Mouse (Mus musculus): ENCODE measurements around the gene Ncam1. TPM values are rescaled to one million over a fixed set of nuclear protein-coding genes. Genes with fewer than 3 reads are reported as not detected.

Gene Ncam1
- polyA plus RNA-seq, 1 experiment, result 6.9 TPM

DNA sequence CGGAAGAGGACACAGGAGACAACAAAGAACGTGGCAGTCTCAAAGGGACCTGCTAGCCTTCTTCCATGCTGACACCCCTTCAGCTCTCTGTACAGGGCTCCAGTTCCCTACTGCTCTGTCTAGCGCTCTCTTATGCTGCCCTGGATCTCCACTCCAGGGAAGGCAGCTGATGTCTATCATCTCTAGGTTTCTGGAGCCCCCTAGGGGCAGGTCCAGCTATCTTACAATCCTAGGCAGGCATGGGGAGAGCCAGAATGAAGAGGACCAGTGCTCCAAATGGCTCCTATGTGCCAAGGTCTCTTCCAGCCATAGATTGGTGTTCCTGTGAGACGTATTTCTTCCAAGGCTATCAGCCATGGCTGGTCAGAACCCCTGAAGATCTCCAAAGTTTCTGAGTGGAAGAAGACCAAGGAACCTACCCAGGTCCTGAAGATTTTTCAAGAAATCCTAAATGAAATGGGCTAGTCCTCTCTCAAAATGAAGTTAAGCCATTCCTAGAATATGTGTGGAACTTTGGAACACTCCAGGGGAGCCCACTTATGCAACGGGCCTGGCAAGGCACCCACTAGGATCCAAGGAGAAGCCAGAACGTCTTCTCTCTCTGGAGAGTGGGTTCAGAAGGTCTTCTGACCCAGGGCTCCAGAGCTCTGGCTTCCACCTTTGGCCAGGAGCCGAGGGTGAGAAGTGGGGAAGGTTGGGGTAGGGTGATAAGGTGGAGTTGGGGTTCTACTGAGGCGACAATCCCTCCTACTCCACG, 290.7 kb downstream of the Ncam1 start:
- H3K4me1 ChIP-seq (ENCODE audit: control insufficient read depth, insufficient read depth, low read length), result no peaks in the 10 kb centered on the region
- no peak overlapping the region for H3K4me3 ChIP-seq (replicated peaks; ENCODE audit: control insufficient read depth, low read depth, low read length)
- WGBS, result 66% methylated on average over 9 of the region's 9 CpGs
- TF ChIP-seq POLR2A (IDR thresholded peaks at IDR 0.05; ENCODE audit: borderline replicate concordance, control insufficient read depth, low read depth, low read length) (no peak), CTCF (IDR thresholded peaks at IDR 0.05; ENCODE audit: control insufficient read depth, insufficient read depth, low read length) (no peak)
- no peak overlapping the region for H3K27ac ChIP-seq (ENCODE audit: control insufficient read depth, insufficient read depth, low read depth, low read length, poor library complexity)

DNA sequence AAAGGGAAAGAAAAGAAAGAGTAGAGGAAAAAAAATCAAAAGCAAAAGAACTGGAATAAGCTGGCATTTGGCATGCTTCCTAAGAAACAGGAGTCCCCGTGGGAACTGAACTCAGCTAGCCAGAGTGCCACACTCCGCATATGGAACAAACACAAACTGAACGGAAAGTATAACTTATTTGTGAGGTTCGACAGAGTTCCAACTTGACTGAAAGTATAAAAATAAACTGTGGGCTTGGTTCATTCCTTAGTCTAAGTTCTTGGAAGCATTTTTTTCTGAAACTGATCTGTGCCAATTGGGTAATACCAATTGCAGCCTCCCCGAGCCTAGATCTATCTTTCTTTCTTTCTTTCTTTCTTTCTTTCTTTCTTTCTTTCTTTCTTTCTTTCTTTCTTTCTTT, 294.1 kb downstream of the Ncam1 start:
- H3K4me1 ChIP-seq (ENCODE audit: control insufficient read depth, insufficient read depth, low read length), result no peaks in the 10 kb centered on the region
- no peak overlapping the region for H3K4me3 ChIP-seq (replicated peaks; ENCODE audit: control insufficient read depth, low read depth, low read length)
- no peak overlapping the region for H3K27ac ChIP-seq (ENCODE audit: control insufficient read depth, insufficient read depth, low read depth, low read length, poor library complexity)
- TF ChIP-seq POLR2A (IDR thresholded peaks at IDR 0.05; ENCODE audit: borderline replicate concordance, control insufficient read depth, low read depth, low read length) (no peak), CTCF (IDR thresholded peaks at IDR 0.05; ENCODE audit: control insufficient read depth, insufficient read depth, low read length) (no peak)
- WGBS, result 67% methylated on average over 5 of the region's 5 CpGs

DNA sequence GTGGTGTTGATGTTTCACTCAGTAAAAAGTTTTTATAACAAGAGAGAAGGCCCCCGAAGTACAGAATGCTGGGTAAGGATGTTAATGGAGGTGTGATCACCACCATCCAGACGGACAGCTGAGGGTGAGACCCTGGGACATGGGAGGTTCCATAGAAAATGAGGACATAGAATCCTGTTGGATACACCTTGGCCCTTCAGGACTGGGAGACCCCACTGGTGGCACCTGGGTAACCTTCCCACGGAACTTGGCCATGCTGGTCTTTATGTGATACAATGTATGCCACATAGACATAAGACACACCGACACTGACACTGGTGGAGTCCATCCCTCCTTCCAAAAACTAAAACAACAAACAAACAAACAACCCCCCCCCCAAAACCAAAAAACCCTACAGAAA, 296.5 kb downstream of the Ncam1 start:
- H3K4me1 ChIP-seq (ENCODE audit: control insufficient read depth, insufficient read depth, low read length), result no peaks in the 10 kb centered on the region
- H3K27ac ChIP-seq (ENCODE audit: control insufficient read depth, insufficient read depth, low read depth, low read length, poor library complexity), result no peak overlapping the region
- TF ChIP-seq POLR2A (IDR thresholded peaks at IDR 0.05; ENCODE audit: borderline replicate concordance, control insufficient read depth, low read depth, low read length), result no peak
- TF ChIP-seq CTCF (IDR thresholded peaks at IDR 0.05; ENCODE audit: control insufficient read depth, insufficient read depth, low read length), result no peak
- H3K4me3 ChIP-seq (replicated peaks; ENCODE audit: control insufficient read depth, low read depth, low read length), result no peak overlapping the region
- WGBS, result 82% methylated on average over 4 of the region's 4 CpGs

DNA sequence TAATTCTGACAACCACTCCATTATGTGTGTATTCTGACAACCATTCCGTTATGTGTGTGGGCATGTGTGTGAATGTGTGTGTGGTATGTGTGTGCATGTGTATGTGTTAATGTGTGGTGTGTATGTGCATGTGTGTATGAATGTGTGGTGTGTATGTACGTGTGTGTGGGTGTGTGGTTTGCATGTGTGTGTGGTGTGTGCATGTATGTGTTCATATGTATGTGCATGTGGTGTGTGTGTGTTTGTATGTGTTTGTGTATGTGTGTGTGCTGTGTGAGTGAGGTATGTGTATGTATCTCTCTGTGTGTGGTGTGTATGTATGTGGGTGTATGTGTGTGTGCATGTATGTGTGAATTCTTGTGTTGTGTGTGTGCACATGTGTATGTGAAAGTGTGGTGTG, 298.8 kb downstream of the Ncam1 start:
- 78% methylated on average over 2 of the region's 2 CpGs for WGBS
- no peak for TF ChIP-seq POLR2A (IDR thresholded peaks at IDR 0.05; ENCODE audit: borderline replicate concordance, control insufficient read depth, low read depth, low read length)
- TF ChIP-seq CTCF (IDR thresholded peaks at IDR 0.05; ENCODE audit: control insufficient read depth, insufficient read depth, low read length), result no peak
- Histone ChIP-seq H3K4me1 (ENCODE audit: control insufficient read depth, insufficient read depth, low read length) (no peaks in the 10 kb centered on the region), H3K4me3 (replicated peaks; ENCODE audit: control insufficient read depth, low read depth, low read length) (no peak overlapping the region), H3K27ac (ENCODE audit: control insufficient read depth, insufficient read depth, low read depth, low read length, poor library complexity) (no peak overlapping the region)

DNA sequence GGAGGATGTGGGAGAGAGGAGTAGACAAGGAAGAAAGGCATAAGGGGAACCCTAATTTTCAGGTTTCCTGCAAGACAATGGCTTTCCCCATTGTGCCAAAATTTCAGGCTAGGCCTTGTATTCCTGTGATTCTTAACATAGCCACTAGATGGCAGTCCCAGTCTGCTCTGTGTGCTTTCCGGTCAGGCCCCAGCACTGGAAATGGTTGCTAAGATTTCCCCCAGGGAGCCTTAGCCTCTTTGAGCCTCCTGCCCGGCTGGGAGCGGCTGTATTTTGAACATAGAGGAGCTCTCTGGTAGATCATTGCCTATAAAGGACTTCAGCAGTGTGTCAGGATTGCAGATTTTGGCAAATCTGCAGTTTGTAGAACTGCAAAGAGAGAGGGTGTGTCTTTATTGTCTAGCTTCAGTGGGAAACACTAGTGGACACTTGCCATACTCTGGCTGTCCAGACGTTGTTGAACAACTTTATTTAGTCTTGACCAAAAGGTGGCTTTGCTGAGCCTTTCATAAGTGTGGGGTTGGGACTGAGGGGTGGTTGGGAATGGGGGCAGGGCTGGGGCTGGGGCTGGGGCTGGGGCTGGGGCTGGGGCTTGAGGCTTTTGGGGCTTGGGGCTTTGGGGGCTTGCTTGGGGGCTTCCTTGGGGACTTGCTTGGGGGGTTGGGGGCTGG, 304.6 kb downstream of the Ncam1 start:
- no peak overlapping the region for H3K27ac ChIP-seq (ENCODE audit: control insufficient read depth, insufficient read depth, low read depth, low read length, poor library complexity)
- 9% methylated on average over 4 of the region's 4 CpGs for WGBS
- no peaks in the 10 kb centered on the region for H3K4me1 ChIP-seq (ENCODE audit: control insufficient read depth, insufficient read depth, low read length)
- TF ChIP-seq CTCF (IDR thresholded peaks at IDR 0.05; ENCODE audit: control insufficient read depth, insufficient read depth, low read length), result peak; percentile 73
- no peak for TF ChIP-seq POLR2A (IDR thresholded peaks at IDR 0.05; ENCODE audit: borderline replicate concordance, control insufficient read depth, low read depth, low read length)
- no peak overlapping the region for H3K4me3 ChIP-seq (replicated peaks; ENCODE audit: control insufficient read depth, low read depth, low read length)

DNA sequence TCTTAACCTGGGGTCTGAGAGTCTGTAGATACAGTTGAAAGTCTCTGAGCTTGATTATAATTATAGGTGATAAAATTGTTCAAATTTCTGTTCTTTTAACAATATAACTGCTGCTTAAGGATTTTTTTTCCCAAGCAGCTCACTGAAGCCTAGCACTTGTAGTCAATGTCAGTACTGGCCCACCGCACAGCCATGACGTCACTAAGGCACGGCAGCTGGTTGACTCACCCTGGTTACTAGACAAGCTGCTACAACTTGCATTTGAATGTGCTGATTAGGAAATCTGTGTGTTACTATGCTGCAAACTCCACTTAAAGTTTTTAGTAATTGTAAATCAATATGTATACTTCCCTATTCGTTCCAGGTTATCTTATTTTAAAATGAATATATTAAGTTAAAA, 308.1 kb downstream of the Ncam1 start:
- H3K27ac ChIP-seq (ENCODE audit: control insufficient read depth, insufficient read depth, low read depth, low read length, poor library complexity), result no peak overlapping the region

DNA sequence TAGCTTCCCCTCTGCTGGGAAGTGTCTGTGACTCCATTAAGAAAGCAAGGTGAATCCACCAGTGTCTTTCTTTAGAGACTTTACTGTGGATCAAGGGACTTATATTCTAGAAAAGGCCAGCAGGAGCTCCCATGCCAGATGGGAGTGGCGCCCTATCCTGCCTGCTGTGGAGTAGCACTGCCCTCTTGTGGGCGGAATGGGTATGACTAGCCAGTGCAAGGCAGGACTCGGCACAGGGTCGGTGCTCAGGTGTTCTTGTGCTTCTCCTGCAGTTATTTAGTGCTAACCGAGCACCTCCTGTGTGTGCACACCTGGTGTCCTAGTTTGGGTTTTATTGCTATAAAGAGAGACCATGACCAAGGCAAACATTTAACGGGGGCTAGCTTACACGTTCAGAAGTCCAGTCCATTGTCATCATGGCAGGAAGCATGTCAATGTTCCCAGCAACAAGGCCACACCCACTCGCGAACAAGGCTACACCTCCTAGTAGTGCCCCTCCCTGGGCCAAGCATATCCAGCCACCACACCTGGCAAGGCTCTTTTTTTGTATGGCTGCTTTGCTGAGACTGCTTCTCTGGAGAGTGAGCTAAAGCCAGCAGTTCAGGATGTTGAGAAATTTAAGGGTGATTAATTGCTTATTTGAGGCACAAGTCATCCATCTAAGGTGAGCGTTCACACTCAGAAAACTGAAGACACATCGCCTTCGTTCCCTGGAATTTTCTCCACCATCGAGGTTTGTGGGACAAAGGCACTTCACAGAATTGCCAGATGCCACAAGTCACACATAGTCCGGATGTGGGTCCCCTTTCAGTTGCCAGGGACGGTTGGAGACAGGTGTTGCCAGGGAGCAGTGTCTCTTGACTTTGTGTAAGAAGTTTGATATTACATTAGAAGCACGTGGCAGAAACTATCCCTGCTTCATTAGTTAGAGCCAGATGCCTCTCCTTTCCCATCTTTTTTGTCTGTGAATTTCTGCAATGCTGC, 309.5 kb downstream of the Ncam1 start:
- Histone ChIP-seq H3K4me1 (ENCODE audit: control insufficient read depth, insufficient read depth, low read length) (no peaks in the 10 kb centered on the region), H3K27ac (ENCODE audit: control insufficient read depth, insufficient read depth, low read depth, low read length, poor library complexity) (no peak overlapping the region), H3K4me3 (replicated peaks; ENCODE audit: control insufficient read depth, low read depth, low read length) (no peak overlapping the region)
- TF ChIP-seq CTCF (IDR thresholded peaks at IDR 0.05; ENCODE audit: control insufficient read depth, insufficient read depth, low read length), result peak; percentile 96
- TF ChIP-seq POLR2A (IDR thresholded peaks at IDR 0.05; ENCODE audit: borderline replicate concordance, control insufficient read depth, low read depth, low read length), result no peak
- 24% methylated on average over 16 of the region's 16 CpGs for WGBS

More for the DNA sequence above, 308.1 kb downstream of the Ncam1 start:
- Histone ChIP-seq H3K4me3 (replicated peaks; ENCODE audit: control insufficient read depth, low read depth, low read length) (no peak overlapping the region), H3K4me1 (ENCODE audit: control insufficient read depth, insufficient read depth, low read length) (no peaks in the 10 kb centered on the region)
- 70% methylated on average over 4 of the region's 4 CpGs for WGBS
- TF ChIP-seq CTCF (IDR thresholded peaks at IDR 0.05; ENCODE audit: control insufficient read depth, insufficient read depth, low read length) (no peak), POLR2A (IDR thresholded peaks at IDR 0.05; ENCODE audit: borderline replicate concordance, control insufficient read depth, low read depth, low read length) (no peak)

DNA sequence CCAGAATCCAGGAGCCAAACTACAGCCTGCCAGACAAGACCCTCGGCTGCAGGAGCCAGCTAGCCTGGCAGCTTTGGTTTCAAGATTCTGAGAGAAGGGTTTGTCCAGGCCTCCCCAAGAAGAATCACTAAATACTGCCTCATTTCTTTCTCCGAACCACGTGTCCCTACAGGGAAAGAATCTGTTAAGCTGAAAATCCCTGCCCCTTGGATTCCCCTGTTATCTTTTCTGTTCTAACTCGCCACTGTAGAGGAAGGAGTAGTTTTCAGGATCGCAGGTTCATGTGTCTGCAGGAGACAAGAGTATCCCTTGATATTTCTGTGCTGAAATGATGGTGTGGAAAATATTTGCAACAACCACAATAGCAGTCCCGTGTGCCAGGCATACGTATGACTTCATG, 310.5 kb downstream of the Ncam1 start:
- TF ChIP-seq POLR2A (IDR thresholded peaks at IDR 0.05; ENCODE audit: borderline replicate concordance, control insufficient read depth, low read depth, low read length) (no peak), CTCF (IDR thresholded peaks at IDR 0.05; ENCODE audit: control insufficient read depth, insufficient read depth, low read length) (no peak)
- H3K4me3 ChIP-seq (replicated peaks; ENCODE audit: control insufficient read depth, low read depth, low read length), result no peak overlapping the region
- WGBS, result 68% methylated on average over 7 of the region's 7 CpGs

More for the DNA sequence above, 310.5 kb downstream of the Ncam1 start:
- H3K4me1 ChIP-seq (ENCODE audit: control insufficient read depth, insufficient read depth, low read length), result no peaks in the 10 kb centered on the region
- no peak overlapping the region for H3K27ac ChIP-seq (ENCODE audit: control insufficient read depth, insufficient read depth, low read depth, low read length, poor library complexity)
